Mouse (Mus musculus): ENCODE data around the gene Sh3rf1. TPM values are rescaled to one million over a fixed set of nuclear protein-coding genes. Genes with fewer than 3 reads are reported as not detected.

Sh3rf1 gene
- total RNA-seq, 2 experiments from 2014 or later = 76.4 to 80.2 TPM

DNA sequence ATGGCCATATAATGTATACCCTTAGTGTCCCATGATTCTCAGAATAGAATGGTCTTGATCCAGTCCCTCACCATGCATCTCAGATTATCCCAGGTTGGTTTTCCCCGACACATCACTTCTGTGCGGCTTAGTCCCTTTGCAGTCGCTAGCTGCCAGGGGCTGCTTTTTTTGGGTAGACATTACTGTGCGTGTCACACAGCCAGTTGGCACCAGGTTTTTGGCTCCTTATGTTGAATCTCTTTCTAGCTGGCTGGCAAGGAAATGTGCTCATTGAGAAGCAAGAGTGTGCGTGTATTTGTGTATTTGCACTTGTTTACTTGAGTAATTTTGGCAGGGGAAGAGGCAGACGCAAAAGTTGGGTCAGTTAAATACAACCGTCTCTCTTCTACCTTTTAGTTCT, 35.9 kb downstream of the Sh3rf1 start:
- DNase-seq (ENCODE audit: low spot score in 2 of 2) = peak; percentile 67 to 74

- DNase-seq (ENCODE audit: low spot score in 2 of 2) = no peak
Measured at GRCm38 (mm10) chr8:61260530-61260929, 36.9 kb downstream of the Sh3rf1 start.

GRCm38 (mm10) chr8:61261374-61261773, 37.7 kb downstream of the Sh3rf1 start:
- no peak for DNase-seq (ENCODE audit: low spot score in 2 of 2)

DNA sequence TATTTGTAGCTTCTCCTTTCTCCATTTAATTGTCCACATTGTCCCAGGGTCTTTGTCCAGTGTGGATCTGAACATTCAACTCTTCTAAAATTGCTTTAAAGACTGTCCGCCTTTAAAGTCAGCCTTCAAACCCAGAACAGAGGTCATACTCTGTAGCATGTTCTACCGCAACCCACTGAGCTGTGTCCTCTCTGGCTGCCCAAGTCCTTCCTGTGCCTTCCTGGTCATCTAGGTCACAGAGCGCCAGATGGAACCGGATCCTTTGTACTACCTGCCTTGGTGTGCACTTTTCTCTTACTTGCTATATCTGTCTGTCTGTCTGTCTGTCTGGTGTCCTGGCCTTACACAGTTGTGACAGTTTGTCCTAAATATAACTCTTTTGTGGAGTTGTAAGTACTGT, 40.0 kb downstream of the Sh3rf1 start:
- DNase-seq (ENCODE audit: low spot score in 2 of 2) = no peak

- no peak for DNase-seq (ENCODE audit: low spot score in 2 of 2)
Measured at GRCm38 (mm10) chr8:61264881-61265280, 41.2 kb downstream of the Sh3rf1 start.

GRCm38 (mm10) chr8:61265390-61265789, 41.7 kb downstream of the Sh3rf1 start:
- DNase-seq (ENCODE audit: low spot score in 2 of 2) = no peak

- no peak for DNase-seq (ENCODE audit: low spot score in 2 of 2)
Measured at GRCm38 (mm10) chr8:61267061-61267460, 43.4 kb downstream of the Sh3rf1 start.

GRCm38 (mm10) chr8:61267692-61268091, 44.0 kb downstream of the Sh3rf1 start:
- DNase-seq (ENCODE audit: low spot score in 2 of 2) = no peak

DNA sequence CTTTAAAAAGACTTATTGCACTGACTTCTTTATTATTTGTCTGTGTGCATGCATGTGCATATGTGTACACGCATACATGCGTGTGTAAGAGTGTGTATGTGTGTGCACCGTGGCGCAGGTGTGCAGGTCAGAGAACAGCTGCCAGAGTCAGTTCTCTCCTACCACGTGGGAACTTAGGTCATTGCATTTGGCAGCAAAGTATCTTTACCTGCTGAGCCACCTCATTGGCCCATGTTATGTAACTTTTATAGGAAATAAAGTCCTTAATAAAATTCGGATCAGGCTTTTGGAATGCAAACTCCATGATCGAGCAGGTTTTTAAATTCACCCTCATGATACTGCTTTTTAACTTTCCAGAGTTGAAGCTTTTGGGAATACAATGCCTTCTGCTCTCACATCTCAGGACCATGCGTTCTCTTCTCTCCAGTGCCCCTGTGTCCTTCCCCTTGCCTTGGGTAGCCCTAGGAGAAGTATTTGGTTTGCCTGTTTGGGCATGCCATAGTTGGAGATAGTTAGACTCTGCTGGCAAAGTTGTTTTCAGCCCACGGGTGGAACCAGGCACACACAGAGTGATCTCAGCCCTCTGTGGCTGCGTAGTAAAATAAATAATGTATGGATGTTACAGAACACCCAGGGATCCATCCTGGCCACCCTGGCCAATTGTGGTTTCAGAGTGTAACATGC, 44.7 kb downstream of the Sh3rf1 start:
- DNase-seq (ENCODE audit: low spot score in 2 of 2) = no peak

DNA sequence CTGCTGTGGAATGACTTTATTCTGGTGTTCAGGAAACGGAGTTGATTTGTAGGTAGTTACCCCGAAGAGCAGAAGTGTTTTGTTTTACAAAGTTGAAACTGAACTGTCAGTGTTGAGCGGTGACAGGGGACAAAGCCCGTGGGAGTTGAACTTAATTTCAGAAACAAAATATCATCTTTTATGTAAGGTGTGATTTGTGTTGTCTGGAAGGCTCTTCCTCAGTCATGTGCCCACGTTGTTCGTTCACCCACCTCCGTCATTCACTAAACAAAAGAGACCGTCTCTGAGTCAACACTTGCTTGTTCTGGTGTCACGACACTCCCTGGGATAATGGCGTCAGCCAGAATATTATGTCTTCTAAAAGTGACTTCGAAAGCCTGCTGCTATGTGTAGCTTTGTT, 46.3 kb downstream of the Sh3rf1 start:
- DNase-seq (ENCODE audit: low spot score in 2 of 2) = no peak

- DNase-seq (ENCODE audit: low spot score in 2 of 2) = no peak
Measured at GRCm38 (mm10) chr8:61270541-61270940, 46.9 kb downstream of the Sh3rf1 start.

DNA sequence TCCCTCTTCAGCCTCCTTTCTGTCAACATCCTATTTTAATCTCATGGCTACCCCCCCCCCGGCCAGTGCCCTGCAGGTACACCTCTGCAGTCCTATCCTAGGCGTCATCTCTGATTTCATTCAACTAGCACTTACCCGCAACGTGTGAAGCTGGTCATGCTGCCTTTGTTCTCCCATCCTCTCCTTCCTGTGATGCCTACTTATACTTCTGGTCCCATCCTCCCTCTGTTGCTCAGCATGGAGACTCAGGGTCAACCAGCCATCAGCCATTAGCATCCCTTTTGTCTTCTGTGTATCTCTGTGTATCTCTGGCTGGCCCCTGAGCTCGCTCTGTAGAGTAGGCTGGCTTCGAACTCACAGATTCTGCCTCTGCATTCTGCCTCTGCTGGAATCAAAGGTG, 47.3 kb downstream of the Sh3rf1 start:
- DNase-seq (ENCODE audit: low spot score in 2 of 2) = no peak

- DNase-seq (ENCODE audit: low spot score in 2 of 2) = no peak
Measured at GRCm38 (mm10) chr8:61272838-61273237, 49.2 kb downstream of the Sh3rf1 start.

GRCm38 (mm10) chr8:61273307-61274221, 49.9 kb downstream of the Sh3rf1 start:
- DNase-seq (ENCODE audit: low spot score in 2 of 2) = no peak

- DNase-seq (ENCODE audit: low spot score in 2 of 2) = no peak
Measured at GRCm38 (mm10) chr8:61274602-61275462, 51.2 kb downstream of the Sh3rf1 start.

DNA sequence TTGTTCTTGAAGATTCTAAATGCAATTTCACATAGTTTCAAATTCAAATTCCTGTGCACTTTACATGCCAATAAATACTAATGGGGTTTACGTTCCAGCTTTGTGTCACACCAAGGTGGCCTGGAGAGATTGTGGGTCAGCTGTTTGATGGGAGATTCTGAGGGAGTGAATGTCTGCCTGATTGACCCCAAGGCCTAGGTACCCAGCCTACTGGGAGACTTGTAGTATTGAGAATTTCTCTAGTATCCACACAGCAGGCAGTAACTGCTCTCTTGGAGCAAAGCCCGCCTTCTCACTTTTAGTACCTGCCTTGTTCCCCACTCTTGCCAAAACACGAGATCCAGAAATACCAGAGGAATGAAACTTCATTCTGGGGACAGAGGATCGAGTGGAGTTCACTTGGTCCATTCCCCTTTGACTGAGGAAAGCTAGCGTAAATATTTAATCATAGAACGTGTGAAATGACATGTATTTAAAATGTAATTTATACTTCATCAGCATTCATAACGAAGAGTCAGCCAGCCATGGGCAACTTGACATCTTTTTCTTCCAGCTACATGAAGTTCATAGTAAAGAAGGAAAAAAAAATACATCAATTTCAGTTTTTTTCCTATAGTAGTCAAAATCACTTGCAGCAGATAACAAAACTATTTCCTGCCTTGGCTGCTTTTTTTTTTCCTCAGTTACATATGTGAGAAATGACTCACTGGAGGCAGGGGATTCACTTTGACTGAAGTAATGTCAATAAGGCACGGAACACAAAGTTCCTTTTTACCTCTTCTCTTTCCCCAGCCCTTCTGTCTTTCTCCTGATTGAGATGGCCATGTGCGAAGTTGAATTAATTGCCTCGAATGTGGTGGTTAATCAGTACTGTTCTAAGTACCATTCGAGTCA, 52.0 kb downstream of the Sh3rf1 start:
- no peak for DNase-seq (ENCODE audit: low spot score in 2 of 2)

GRCm38 (mm10) chr8:61276397-61276796, 52.7 kb downstream of the Sh3rf1 start:
- no peak for DNase-seq (ENCODE audit: low spot score in 2 of 2)

- DNase-seq (ENCODE audit: low spot score in 2 of 2) = no peak
Measured at GRCm38 (mm10) chr8:61279030-61279429, 55.4 kb downstream of the Sh3rf1 start.

DNA sequence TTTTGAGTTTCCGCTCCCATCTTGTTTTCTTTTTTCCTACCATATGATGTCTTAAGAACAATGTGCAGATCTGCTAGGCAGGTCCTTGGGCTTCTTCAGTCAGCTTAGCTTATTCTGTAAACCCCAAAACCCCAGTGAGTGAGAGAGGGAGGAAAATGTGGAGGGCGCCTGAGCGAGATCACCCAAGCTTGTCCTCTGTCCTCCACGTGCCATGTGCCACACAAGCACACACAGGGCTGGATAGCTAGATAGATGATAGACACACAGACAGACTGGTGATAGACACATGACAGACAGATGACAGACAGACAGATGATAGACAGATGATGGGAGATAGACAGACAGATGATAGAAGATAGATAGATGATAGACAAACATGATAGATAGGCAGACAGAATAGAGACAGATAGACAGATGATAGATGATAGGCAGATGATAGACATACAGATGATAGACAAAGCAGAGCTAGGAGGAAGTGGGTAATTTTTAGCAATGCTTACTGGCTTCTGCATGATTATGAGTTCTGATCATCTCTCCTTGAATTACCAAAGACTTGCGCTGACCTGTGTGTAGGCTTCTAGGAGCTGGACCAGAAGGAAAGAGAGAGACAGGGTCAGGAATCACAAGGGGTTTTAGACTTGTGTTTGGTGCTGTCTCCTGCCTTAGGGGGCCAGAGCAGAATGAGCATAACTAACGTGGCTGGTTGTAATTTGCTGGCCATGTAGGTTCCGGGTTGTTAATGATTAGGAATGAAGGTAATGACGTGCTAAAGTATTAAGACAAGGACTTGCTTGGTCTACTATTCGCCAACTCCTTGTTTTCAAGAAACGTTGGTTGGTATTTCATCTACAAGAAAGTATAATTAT, 58.9 kb downstream of the Sh3rf1 start:
- no peak for DNase-seq (ENCODE audit: low spot score in 2 of 2)

Measured in layer of hippocampus, postnatal 10 days (tissue).